ENCODE assay signal across 24 mouse cellular contexts in genomic region chr15:86171316-86171715, GRCm38 (mm10). TPM values are rescaled to one million over a fixed set of nuclear protein-coding genes. Genes with fewer than 3 reads are reported as not detected.
DNase-seq lines count a peak whose midpoint lies in the region; ATAC-seq and TF ChIP-seq lines count a peak whose summit lies in the region.
"Had no signal": no experiment of that assay in that cellular context is flagged by ENCODE, and none has a peak within 500 bp of the region (broad histone marks: within the 10 kb centered on the region; RNA-seq: fewer than 3 reads in every experiment).

No protein-coding gene starts in this region.

- peak overlapping the region; percentile 75 for H3K27ac ChIP-seq in heart, postnatal 0 days (ENCODE audit: low read depth)
- 0 out of 2 replicates have a peak overlapping the region, but pooled peaks have one; percentile 16 for H3K27ac ChIP-seq in bone marrow, adult 2 months (ENCODE audit: control insufficient read depth, insufficient read depth, low read depth, low read length, poor library complexity)
- peak overlapping the region; percentile 19; the same call in 1 of the 2 replicates for H3K27ac ChIP-seq in embryonic facial prominence, embryonic 10.5 days (replicated peaks)
- no peak overlapping the region for H3K27ac ChIP-seq in neural tube, embryonic 15.5 days (replicated peaks)
- H3K27ac ChIP-seq: hindbrain, embryonic 13.5 days; limb, embryonic 13.5 days; liver, embryonic 13.5 days; stomach, embryonic 15.5 days had no signal

- H3K27me3 ChIP-seq in heart, postnatal 0 days (ENCODE audit: control insufficient read depth, insufficient read depth, low read length): no peaks in the 10 kb centered on the region
- H3K27me3 ChIP-seq in embryonic facial prominence, embryonic 10.5 days (replicated peaks; ENCODE audit: low read depth, poor library complexity, severe bottlenecking): no peaks in the 10 kb centered on the region
- no peaks in the 10 kb centered on the region for H3K27me3 ChIP-seq in neural tube, embryonic 15.5 days (replicated peaks)
- H3K27me3 ChIP-seq: hindbrain, embryonic 13.5 days; limb, embryonic 13.5 days; liver, embryonic 13.5 days; stomach, embryonic 15.5 days had no signal

- no peaks in the 10 kb centered on the region for H3K9me3 ChIP-seq in heart, postnatal 0 days (replicated peaks; ENCODE audit: control insufficient read depth, low read length)
- H3K9me3 ChIP-seq in embryonic facial prominence, embryonic 10.5 days: no peaks in the 10 kb centered on the region
- no peaks in the 10 kb centered on the region for H3K9me3 ChIP-seq in neural tube, embryonic 15.5 days (replicated peaks)
- H3K9me3 ChIP-seq: heart, embryonic 15.5 days; hindbrain, embryonic 13.5 days; limb, embryonic 13.5 days; liver, embryonic 13.5 days; stomach, embryonic 15.5 days had no signal

- no peak for DNase-seq in heart, postnatal 0 days (ENCODE audit: low spot score)
- DNase-seq in heart, postnatal 36 days: no peak
- no peak for DNase-seq in embryonic facial prominence, embryonic 10.5 days (ENCODE audit: low spot score)
- DNase-seq in thymus, postnatal 14 days: peak; percentile 77
- DNase-seq in right cerebral cortex, adult 2 months (ENCODE audit: low spot score in 2 of 2): no peak
- DNase-seq: adrenal gland, adult 8-10 months; cerebellum, adult 8-10 months; cerebellum, postnatal 36 days; embryo, embryonic 11 days; kidney, adult 18-20 months; liver, embryonic 13.5 days; lung, adult 2 months; lung, postnatal 14 days; midbrain, embryonic 14.5 days; retina, postnatal 1 day had no signal

- TF ChIP-seq CTCF in heart, postnatal 0 days (IDR thresholded peaks at IDR 0.05; ENCODE audit: low read depth): no peak
- no peak for TF ChIP-seq CTCF in bone marrow, adult 2 months (IDR thresholded peaks at IDR 0.05; ENCODE audit: control insufficient read depth, insufficient read depth, low read length)

- intact Hi-C loops in heart, postnatal 36 days (cut with DNase I): loop anchor here (10.0 kb wide), 1 partner anchor 933 kb away; no protein-coding TSS in a partner anchor

- TF ChIP-seq EP300 in heart, postnatal 0 days (IDR thresholded peaks at IDR 0.05; ENCODE audit: low read depth): no peak

- no peak overlapping the region for H3K4me2 ChIP-seq in heart, postnatal 0 days (ENCODE audit: low read depth, low read length)
- no peak overlapping the region for H3K4me2 ChIP-seq in neural tube, embryonic 15.5 days
- H3K4me2 ChIP-seq: hindbrain, embryonic 13.5 days; limb, embryonic 13.5 days; liver, embryonic 13.5 days; stomach, embryonic 15.5 days had no signal

- no peak for TF ChIP-seq POLR2A in bone marrow, adult 2 months (IDR thresholded peaks at IDR 0.05; ENCODE audit: borderline replicate concordance, control insufficient read depth, low read depth, low read length)

- 76% methylated on average over 12 of the region's 12 CpGs for WGBS in heart, postnatal 0 days
- 79% methylated on average over 12 of the region's 12 CpGs for WGBS in bone marrow, adult 2 months
- 66% methylated on average over 12 of the region's 12 CpGs for WGBS in embryonic facial prominence, embryonic 10.5 days
- WGBS in neural tube, embryonic 15.5 days: 89% methylated on average over 12 of the region's 12 CpGs

- H3K4me3 ChIP-seq in heart, postnatal 0 days (ENCODE audit: low read depth, low read length): no peak overlapping the region
- no peak overlapping the region for H3K4me3 ChIP-seq in bone marrow, adult 2 months (replicated peaks; ENCODE audit: control insufficient read depth, low read depth, low read length)
- no peak overlapping the region for H3K4me3 ChIP-seq in embryonic facial prominence, embryonic 10.5 days
- H3K4me3 ChIP-seq in neural tube, embryonic 15.5 days (replicated peaks): no peak overlapping the region
- H3K4me3 ChIP-seq: heart, embryonic 15.5 days; hindbrain, embryonic 13.5 days; limb, embryonic 13.5 days; liver, embryonic 13.5 days; stomach, embryonic 15.5 days had no signal

- peaks cover 78% of the 10 kb centered on the region for H3K4me1 ChIP-seq in heart, postnatal 0 days (ENCODE audit: control insufficient read depth, insufficient read depth)
- H3K4me1 ChIP-seq in bone marrow, adult 2 months (ENCODE audit: control insufficient read depth, insufficient read depth, low read length): peaks cover 5% of the 10 kb centered on the region; the same call in 1 of the 2 replicates
- peaks cover 86% of the 10 kb centered on the region for H3K4me1 ChIP-seq in embryonic facial prominence, embryonic 10.5 days
- H3K4me1 ChIP-seq in neural tube, embryonic 15.5 days: peaks cover 41% of the 10 kb centered on the region

- no peak for ATAC-seq in heart, postnatal 0 days (ENCODE audit: insufficient read depth, low read depth)
- no peak for ATAC-seq in neural tube, embryonic 15.5 days (ENCODE audit: low FRiP score)
- ATAC-seq: activated CD4-positive, CD25-positive, alpha-beta regulatory T cell, adult 4 months; forebrain, embryonic 14.5 days; inflammation-experienced regulatory T-cells, adult 6 months had no signal

- H3K9ac ChIP-seq in heart, postnatal 0 days (replicated peaks; ENCODE audit: low read depth, low read length): no peak overlapping the region
- H3K9ac ChIP-seq in neural tube, embryonic 15.5 days (replicated peaks): no peak overlapping the region
- H3K9ac ChIP-seq: heart, embryonic 15.5 days; hindbrain, embryonic 13.5 days; limb, embryonic 13.5 days; liver, embryonic 13.5 days; stomach, embryonic 15.5 days had no signal

- H3K36me3 ChIP-seq in heart, postnatal 0 days (replicated peaks; ENCODE audit: control insufficient read depth, insufficient read depth, low read length): no peaks in the 10 kb centered on the region
- H3K36me3 ChIP-seq in embryonic facial prominence, embryonic 10.5 days (replicated peaks): no peaks in the 10 kb centered on the region
- no peaks in the 10 kb centered on the region for H3K36me3 ChIP-seq in neural tube, embryonic 15.5 days
- H3K36me3 ChIP-seq: heart, embryonic 15.5 days; hindbrain, embryonic 13.5 days; limb, embryonic 13.5 days; liver, embryonic 13.5 days; stomach, embryonic 15.5 days had no signal

RNA-seq across cellular contexts. Expression of gene Cerk, which starts 14.6 kb away (rescaled TPM):
- total RNA-seq in heart, postnatal 0 days (2014; rRNA removed; ENCODE audit: low replicate concordance): 25.3 and 28.2 TPM in 2 replicates
- 12.1 and 14.5 TPM in 2 replicates for polyA plus RNA-seq in heart, postnatal 0 days (2015; fragmentation: Nextera tagmentation; extraction: Ambion mirVana)
- 10 to 100 TPM; 28.0 to 28.1 TPM for total RNA-seq in heart, postnatal 36 days (2021)
- 23.0 and 42.5 TPM in 2 replicates for polyA plus RNA-seq in bone marrow, adult 2 months (2011; ENCODE audit: insufficient read depth, insufficient read length, low replicate concordance, missing spikeins)
- polyA plus RNA-seq in embryonic facial prominence, embryonic 10.5 days (2016; fragmentation: Nextera tagmentation; extraction: Ambion mirVana): 11.7 and 13.1 TPM in 2 replicates
- polyA plus RNA-seq in neural tube, embryonic 15.5 days (2015; fragmentation: Nextera tagmentation; extraction: Ambion mirVana): 26.4 and 27.5 TPM in 2 replicates

RNA-seq across cellular contexts. Expression of gene Tbc1d22a, which starts 42.9 kb away (rescaled TPM):
- total RNA-seq in heart, postnatal 0 days (2014; rRNA removed; ENCODE audit: low replicate concordance): 26.6 and 31.4 TPM in 2 replicates
- polyA plus RNA-seq in heart, postnatal 0 days (2015; fragmentation: Nextera tagmentation; extraction: Ambion mirVana): 9.7 and 10.0 TPM in 2 replicates
- 10 to 100 TPM; 21.7 to 28.6 TPM for total RNA-seq in heart, postnatal 36 days (2021)
- polyA plus RNA-seq in bone marrow, adult 2 months (2011; ENCODE audit: insufficient read depth, insufficient read length, low replicate concordance, missing spikeins): 5.2 and 16.3 TPM in 2 replicates
- 11.2 and 11.9 TPM in 2 replicates for polyA plus RNA-seq in embryonic facial prominence, embryonic 10.5 days (2016; fragmentation: Nextera tagmentation; extraction: Ambion mirVana)
- polyA plus RNA-seq in neural tube, embryonic 15.5 days (2015; fragmentation: Nextera tagmentation; extraction: Ambion mirVana): 11.0 and 14.1 TPM in 2 replicates
